Mouse (Mus musculus) retina, embryonic 14.5 days (tissue): ENCODE measurements at regions not wholly inside any gene's neighbourhood (a gene's known extent, or its start where the extent isn't known, plus 50 kb on each side); places are given as distances from the start of the nearest gene placed in this dataset.
A peak's percentile ranks its signal among the peaks of the same experiment; 100 is the strongest.

Source experiments
- DNase-seq: peaks from one replicate; pipeline ENCODE4 v3.0.0-alpha.2; 2015; ENCODE audit warnings: low spot score

- DNase-seq = no peak
Measured at GRCm38 (mm10) chr13:114237391-114237790, 150.7 kb downstream of the Ndufs4 start.

GRCm38 (mm10) chr13:114235892-114236291 is 152.2 kb downstream of the Ndufs4 start:
- DNase-seq = no peak

- DNase-seq = no peak
Measured at GRCm38 (mm10) chr13:114232203-114232602, 155.9 kb downstream of the Ndufs4 start.

- DNase-seq = no peak
Measured at GRCm38 (mm10) chr13:114230557-114230956, 157.5 kb downstream of the Ndufs4 start.

GRCm38 (mm10) chr13:114227046-114227445 is 161.0 kb downstream of the Ndufs4 start:
- DNase-seq = no peak

- no peak for DNase-seq
Measured at GRCm38 (mm10) chr13:114226291-114226925, 161.7 kb downstream of the Ndufs4 start.

- peak; percentile 14 for DNase-seq
Measured at GRCm38 (mm10) chr13:114219870-114220492, 168.1 kb downstream of the Ndufs4 start.

- DNase-seq = no peak
Measured at GRCm38 (mm10) chr13:114215044-114215443, 173.0 kb downstream of the Ndufs4 start.
